Mouse (Mus musculus) megakaryocyte, embryonic 14.5 days (primary cell): ENCODE measurements around the gene 1700013G24Rik.

Experiments
- FLI1 ChIP-seq: IDR thresholded peaks from 2 replicates; pipeline ENCODE4 v1.6.1; 2012; ENCODE audit warnings: low read length, inconsistent platforms, mixed read lengths
- GATA1 ChIP-seq: IDR thresholded peaks from 3 replicates; pipeline ENCODE4 v1.6.1; 2012; ENCODE audit warnings: mixed read lengths, low read length, inconsistent platforms, borderline replicate concordance

GRCm38 (mm10) chr4:137498882-137499583 lies 45.9 kb downstream of the 1700013G24Rik start:
- TF ChIP-seq GATA1 (no peak), FLI1 (no peak)
